Mouse (Mus musculus) neural tube, embryonic 10.5 days (tissue): ENCODE results near the gene Minpp1.

Experiments
- DNase-seq: peaks from one replicate; pipeline ENCODE4 v3.0.0-alpha.2; 2017; ENCODE audit warnings: low spot score; ENCODE audit errors: extremely low spot score

Gene Minpp1

DNA sequence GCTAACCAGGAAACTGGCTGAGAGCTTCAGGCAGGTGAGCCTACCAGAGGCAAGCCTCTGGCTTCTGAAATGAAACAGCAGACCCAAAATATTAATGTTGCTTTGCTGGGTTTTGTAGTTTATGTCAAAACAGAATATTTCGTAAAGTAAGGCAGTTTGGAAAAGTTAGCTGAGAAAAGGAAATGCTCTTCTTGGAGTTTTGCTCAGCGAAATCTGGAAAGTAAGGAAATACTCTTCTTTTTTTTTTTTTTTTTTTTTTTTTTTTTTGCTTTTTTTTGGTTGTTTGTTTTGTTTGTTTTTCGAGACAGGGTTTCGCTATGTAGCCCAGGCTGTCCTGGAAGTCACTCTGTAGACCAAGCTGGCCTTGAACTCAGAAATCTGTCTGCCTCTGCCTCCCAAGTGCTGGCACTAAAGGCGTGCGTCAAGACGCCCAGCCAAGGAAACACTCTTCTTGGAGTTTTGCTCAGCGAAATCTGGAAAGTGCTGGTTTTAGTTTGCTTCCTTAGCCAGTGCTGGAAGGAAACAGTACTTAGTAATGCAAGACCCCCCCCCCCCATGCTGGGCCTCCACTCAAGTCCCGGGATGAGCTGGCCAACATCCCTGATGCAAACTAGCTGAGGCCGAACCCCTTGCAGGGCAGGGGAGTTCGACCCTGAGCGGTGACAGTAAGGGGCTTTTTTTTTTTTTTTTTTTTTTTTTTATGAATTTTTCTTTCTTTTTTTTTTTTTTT, 3.8 kb downstream of the Minpp1 start:
- no peak for DNase-seq

DNA sequence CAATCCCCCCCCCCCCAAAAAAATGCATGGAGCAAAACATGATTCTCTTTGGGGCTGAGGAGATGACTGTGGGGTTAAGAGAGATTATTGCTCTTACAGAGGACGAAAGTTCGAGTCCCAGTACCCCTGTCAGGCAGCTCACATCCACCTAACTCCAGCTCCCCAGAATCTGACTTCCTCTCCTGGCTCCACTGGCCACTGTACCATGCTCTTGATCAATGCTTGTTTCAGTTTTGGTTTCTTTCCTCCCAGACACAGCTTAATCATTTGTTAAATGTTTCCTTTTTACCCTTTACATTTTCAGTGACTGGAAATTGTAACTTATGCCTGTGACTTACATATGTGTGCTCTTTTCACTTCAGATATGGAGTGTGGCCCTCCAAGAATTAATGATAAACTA, 5.4 kb downstream of the Minpp1 start:
- no peak for DNase-seq

DNA sequence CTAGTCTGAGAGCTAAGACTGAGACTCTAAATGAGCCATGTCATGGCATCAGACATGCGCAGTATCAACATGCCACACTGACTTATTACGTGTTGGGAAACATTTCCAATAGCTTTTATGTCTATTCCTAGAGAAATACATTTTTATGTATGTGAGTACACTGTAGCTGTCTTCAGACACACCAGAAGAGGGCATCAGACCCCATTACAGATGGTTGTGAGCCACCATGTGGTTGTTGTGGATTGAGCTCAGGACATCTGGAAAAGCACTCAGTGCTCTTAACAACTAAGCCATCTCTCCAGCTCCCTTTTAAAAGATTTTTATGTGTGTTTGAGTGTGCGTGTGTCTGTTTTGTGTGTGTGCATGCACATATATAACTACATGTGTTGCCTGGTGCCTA, 6.8 kb downstream of the Minpp1 start:
- DNase-seq, result no peak

DNA sequence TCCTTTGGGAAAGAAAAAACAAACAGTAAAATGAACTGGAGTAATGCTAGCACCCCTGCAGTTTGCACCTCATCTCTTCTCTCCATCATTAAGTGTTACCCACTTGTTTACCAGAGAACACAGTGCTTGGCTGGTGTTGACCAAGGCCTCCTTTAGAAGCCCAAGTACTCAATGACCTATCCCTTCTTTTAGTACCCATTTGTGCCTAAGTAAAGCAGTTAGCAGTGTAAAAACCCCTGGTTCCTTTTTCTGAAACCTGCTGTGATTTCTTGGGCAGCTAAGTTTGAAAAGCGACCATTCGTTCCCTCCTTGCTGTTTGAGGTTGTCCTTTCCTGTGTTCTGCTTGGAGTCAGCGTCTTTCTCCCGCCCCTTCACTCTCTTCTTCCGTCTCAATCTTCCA, 7.4 kb downstream of the Minpp1 start:
- no peak for DNase-seq

DNA sequence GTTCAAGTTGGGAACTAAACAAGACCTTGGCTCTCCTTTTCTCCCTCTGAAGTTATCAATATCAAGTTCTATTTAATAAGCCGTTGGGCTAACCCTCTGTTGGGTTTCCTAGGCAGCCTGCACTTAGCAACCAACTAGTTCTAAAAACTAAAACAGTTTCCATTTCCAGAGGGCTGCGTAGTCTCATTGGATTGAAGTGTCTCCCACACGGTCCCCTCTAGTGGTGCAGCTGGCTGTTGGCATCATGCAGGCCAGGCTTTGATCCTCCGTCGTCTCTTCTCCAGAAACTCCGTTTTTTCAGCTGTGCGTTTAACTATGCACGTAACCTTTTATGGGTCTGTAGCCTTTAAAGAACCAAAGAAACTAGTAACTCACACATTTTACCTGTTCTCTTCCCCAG, 7.9 kb downstream of the Minpp1 start:
- DNase-seq, result no peak

DNA sequence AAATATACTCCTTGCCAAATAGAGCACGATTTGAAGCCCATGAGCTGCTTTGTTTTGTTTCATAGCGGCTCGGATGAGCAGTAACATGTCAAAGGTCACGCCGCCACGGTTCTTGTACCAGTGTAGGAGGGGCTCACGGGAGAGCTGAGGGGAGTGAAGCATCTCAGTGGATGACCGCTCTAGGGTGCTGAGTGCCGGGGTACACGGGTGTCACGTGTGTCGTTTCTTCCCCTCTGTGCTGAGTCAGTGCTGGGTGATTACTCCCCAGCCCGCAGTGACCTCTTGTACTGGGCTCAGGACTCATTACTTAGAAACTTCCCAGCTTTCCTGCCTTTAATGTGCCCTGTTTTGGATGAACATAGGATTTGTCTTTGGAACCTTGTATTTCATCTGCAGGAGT, 9.0 kb downstream of the Minpp1 start:
- DNase-seq, result no peak

DNA sequence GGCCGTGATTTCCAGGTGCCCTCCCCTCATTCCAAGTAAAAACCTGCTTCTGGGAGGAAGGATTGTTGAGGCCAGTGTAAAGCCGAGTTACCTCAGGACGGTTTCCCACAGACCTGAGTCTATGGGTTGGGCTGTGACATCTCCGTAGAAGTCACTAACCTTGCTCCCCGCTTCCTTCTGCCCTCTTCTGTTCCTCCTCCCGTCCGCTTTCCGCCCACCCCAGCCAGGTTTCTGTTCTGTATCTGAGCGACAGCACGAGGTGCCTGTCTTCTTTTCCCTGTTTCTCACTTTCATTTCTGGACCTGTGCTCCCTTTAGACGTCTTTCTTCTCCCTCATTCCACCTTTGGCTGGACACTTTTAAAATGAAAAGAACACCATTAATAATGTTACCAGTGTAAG, 9.5 kb downstream of the Minpp1 start:
- DNase-seq, result no peak

DNA sequence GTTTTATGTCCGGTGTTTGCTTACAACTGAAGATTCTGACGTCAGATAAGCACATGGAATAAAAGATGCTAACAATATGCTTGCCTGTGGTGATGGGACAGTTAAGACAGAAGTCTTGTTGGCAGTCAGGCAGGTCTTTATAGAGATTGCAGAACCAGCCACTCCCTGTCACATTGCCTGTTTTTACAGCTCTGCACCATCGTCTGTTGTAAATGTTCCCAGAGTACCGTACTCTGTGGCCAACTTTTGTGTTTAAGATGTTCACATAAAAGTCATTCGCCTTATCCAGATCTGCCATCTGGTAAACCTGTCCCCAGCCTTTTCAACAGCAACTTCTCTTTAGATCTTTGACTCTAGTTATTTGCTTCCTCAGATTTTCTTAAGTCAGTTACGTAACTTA, 11.8 kb downstream of the Minpp1 start:
- no peak for DNase-seq

DNA sequence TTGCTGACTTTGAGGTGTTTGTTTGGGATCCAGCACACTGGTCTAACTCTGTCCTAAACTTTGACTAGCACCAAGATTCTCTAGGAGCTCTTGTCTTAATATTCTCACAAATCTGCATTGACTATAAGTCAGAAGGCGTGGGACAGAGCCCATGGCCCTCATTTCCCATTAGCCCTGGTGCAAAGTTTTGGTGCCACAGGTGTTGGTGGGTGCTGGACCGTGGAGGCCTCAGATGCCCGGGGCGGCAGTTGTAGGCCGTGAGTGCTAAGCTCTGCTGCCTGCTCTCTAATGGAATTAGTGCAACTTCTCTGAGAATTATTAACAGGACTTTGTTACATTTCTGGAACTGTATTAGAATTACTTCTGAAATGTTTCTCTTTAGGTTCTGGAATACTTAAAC, 12.4 kb downstream of the Minpp1 start:
- DNase-seq, result no peak

DNA sequence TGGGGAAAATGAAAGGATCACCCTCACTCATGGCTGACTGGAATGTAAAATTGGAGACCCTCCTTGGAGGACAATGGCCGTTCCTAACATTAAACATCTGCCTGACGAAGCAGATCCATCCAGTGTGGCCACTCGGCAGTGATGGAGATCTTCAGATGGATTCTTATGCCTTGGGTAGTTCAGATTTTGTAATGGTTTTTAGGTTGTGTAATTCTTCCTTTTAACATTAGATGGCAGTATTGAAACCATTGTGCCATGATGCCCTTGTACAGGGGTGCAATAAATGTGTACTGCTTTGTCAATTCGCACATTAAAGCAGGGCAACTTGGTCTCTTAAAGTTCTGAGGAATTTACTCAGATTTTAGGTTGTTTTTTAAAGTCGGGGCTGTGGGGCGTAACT, 15.8 kb downstream of the Minpp1 start:
- DNase-seq, result no peak

DNA sequence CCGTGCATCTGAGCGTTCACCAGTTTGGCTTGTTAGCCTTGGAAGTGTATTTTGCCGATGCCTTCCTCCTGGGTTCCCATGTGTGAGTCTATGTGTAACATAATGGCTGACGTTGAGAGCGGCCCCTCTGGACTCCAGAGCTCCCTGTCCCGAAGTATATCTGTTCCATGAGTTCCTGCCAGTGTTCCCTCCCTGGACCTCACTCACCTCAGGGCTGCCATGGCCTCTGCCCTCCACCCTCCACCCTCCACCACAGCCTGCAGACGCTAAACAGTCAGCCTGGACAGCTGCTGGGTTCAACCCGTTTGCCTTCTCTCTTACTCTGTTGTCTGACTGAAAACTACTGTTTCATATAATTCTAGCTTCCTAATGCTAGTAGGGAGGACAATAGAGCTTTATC, 20.5 kb downstream of the Minpp1 start:
- no peak for DNase-seq

DNA sequence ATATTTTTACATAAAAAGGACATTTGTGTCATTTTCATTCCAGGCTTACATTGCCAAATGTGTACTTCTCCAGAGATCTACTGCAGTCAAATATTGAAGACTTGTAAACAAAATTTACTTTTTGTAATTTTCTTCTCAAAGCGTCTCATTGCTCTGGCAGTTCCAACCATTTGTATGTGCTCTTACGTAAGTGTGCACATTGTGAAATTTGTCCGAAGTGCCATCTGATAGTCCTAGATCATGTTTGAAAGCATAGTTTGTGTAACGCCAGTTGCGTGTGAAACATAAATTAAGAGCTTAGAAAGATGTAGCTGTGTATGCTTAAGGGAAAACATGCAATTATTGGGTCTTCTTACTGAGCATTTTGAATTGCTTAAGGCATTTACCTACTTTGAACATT, 20.9 kb downstream of the Minpp1 start:
- no peak for DNase-seq

DNA sequence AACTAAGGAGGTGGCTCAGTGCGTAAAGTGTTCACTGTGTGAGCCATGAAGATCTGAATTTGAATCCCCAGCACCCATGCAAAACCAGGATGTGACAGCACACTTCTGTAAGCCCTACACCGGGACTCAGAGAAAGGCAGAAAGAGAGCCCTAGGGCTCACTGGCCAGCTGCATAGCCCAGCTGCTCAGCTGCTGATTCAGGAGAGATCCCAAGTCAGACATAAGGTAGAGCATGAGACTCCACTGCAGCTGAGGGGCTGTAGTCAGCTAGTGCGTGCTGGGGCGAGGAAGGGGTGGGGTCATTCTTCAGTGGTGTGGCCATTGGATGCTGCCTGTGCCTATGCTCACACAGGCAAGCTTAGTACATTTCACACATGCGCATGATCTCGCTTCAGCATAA, 21.5 kb downstream of the Minpp1 start:
- DNase-seq, result no peak

DNA sequence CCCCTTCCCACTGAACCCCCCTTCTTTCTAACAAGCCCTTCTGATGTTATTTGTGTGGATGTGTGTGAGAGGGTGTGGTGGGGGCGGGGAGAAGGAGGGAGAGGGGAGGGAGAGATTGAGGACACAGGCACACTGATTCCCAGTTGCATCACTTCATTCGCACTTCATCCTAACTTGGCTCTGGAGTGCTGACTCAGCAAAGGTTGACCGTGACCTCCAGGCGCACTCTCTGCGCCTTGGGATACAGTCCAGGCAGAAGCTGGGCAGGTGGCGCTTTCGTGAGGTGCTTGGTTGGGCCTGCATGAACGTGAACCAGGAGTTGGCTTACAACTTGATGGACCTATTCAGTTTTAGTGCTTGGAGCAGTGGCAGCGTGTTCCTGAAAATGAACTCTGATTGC, 22.0 kb downstream of the Minpp1 start:
- no peak for DNase-seq

DNA sequence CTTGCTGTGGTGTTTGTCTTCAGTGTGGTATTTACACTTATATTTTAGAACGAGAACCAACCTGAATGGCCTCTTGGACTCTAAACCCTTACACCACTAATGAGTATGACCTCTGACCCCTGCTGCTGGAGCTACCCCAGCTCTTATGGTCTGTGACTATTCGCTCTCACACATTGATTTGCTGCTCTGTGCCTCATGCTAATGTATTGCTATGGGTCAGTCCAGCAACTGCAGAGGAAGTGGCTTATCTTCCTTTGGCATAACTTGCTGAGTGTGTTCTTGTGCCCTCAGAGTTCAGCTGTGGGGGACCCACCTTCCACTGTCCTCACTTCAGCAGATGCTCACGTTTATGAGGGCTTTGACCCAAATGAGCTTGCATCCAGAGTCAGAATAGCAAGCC, 24.7 kb downstream of the Minpp1 start:
- no peak for DNase-seq

DNA sequence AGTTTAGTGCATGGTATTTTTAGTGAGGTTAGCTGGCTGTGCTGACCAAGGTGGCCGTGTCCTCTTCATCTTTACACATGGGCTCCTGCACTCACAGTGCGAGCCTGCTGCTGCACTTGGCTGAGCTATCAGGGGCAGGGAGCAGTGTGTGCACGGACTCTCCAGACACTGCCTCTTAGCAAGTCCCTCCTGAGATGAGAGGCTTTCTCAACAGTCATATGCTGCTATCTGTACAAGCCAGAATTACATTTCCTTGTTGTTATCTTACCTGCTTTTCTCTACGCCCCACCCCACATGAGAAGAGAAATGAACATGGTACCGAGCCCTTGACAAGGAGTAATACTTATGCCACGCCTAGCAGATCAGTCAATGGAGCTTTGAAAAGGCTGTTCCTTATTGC, 25.4 kb downstream of the Minpp1 start:
- DNase-seq, result no peak

DNA sequence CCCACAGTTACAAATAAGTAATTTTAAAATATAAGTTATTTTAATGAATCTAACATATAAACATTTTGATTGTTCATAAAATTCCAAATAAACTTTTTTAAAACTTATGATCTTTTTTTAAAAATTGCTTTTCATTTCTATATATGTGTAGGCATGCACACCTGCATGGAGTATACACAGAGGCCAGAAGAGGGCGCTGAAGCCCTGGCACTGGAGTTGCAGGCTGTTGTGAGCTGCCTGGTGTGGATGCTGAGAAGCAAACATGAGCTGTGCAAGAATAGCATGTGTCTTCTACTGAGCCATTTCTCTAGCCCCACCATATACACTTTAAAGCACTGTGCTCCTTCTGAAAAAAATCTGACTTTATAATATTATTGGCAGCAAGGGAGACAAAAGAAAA, 26.9 kb downstream of the Minpp1 start:
- DNase-seq, result no peak

DNA sequence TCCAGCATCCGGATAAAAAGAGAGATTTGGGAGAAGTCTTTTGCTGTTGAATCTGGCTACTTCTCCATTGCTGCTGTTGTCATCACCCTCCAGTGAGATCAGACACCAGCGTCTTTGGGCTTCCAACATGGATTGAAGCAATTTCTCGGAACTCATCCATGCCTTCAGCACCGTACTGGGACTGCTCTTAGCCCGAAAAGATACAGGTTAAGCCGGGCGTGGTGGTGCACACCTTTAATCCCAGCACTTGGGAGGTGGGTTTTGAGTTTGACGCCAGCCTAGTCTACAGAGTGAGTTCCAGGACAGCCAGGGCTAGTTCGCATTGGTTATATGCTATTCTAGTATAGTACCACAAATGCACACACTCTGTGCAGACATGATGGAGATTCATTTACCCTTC, 31.0 kb downstream of the Minpp1 start:
- no peak for DNase-seq

DNA sequence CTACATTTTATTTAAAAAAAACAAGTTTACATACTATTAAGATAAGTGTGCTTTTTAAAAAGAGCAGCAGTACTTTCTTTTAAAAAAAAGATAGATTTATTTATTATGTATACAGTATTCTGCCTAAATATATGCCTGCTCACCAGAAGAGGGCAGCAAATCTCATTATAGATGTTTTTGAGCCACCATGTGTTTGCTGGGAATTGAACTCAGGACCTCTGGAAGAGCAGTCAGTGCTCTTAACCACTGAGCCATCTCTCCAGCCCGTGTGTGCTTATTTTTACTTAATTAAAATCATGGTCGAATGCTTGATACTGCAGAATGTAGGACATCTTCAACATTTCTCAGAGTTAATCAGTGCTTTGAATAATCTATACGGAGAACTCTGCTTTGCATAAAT, 35.9 kb downstream of the Minpp1 start:
- no peak for DNase-seq

DNA sequence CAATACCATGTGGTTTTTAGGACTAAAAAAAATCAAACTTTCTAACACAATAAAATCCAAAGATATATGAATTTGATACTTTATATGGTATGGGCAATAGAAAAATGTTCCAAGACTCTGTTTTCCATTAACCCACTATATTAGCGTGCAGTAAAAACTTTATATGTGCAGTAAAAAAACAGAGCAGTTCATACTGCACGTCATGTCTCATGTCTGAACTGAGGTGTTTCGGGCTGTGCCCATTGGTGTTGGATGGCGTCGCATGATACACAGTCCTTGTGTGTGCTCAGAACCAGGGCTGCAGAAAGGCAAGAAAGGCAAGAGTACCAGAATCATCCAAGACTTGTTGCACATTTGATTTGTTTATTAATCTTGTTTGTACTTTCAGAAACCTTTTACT, 36.7 kb downstream of the Minpp1 start:
- no peak for DNase-seq

DNA sequence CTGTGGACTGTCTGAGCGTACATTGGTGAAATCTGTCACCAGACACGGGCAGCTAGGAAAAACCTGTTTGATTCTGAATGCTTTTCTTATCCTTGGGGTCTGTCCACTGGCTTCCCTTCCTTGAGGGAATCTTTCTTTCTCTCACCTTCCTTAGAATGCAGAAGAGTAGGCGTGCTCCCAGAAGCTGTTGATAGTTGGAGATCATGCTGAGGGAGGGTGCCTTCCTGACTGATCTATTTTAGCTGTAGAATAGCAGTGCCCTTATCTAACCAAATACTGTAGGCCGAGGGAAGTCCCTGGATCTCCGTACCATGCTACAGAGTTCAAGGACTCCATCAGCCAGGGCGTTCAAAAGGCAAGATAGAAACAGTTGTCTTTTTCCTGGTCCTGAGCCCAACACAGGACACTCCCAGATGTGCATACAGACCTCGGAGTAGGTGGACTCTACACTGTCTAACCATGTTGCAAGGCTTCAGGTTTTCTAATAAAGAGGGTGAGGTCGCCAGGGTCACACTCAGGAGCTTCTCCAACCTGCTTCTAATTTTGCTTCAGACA, 37.3 kb downstream of the Minpp1 start:
- no peak for DNase-seq

DNA sequence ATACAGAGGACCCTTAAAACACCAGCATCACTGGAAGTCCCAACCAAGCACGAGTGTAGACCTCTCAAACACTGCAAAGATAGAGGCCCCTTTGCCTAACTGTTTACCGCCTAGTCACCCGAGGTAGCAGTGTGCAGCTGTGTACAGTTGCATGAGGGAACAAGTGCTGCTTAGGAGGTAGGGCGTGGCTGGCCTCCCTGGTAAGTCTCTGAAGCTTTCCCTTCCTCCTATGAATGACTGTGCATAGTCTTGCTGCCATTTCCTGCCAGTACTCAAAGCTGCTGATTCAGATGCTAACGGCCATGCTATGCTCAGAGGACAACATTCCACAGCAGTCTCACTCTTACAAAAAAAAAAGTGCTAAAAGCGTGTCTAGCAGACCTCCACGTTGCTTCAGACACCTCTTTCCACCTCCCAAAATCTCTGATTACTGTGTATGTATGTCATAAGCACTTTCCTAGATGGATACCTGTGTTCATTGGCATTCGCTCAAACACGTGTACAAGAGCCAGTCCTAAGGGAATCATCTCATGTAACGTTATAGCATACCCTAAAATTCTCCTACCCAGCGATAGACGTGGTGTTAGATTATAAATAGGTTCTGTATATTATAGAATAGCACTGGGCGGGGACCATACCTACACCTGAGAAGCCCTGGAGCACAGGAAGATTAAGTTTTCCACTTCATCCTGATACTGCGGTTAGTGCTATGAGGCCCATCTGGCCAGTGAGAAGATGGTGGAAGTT, 38.4 kb downstream of the Minpp1 start:
- DNase-seq, result no peak

DNA sequence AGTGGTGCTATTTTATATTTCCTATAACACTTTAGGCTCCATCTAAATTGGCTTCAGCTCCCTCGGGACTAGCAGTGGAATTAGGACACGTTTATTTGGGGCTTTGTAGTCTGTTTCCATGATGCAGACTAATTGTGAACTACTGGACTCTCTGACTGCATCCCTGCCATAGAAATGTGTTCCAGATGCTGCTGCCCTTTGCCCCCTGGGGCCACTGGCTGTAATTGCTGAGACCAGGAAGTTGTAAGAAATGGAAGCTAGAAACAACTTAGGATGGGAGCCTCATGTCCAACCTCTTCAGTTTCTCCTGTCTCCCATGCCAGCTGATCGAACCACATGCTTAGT, 38.9 kb downstream of the Minpp1 start:
- DNase-seq, result no peak
